Mouse (Mus musculus): ENCODE measurements around the gene Mpdu1. TPM values are rescaled to one million over a fixed set of nuclear protein-coding genes. Genes with fewer than 3 reads are reported as not detected.

Mpdu1 gene
- polyA plus RNA-seq, 1 experiment from 2014 or later, result 35.1 TPM

DNA sequence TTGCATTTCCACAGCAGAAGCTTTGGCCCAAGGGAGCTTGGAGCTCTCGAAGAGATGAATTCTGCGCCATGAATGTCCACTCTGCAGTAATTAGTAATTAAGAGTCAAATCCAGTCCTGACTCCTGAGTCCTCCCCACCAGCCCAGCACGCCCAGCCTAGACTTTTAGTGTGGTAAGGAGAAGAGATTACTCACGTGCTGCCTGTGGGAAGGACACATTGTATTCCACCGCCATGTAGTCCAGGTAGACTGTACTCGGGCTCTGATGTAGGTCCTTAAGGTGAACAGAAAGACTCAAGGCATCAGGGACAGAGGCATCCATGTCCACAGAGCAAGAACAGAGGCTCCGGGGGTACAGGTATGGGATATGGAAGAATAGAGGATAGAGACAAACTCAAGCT lies 2.4 kb upstream of the Mpdu1 start:
- no peak for ATAC-seq (replicated peaks; ENCODE audit: insufficient number of reproducible peaks, low FRiP score, low TSS enrichment)
- Histone ChIP-seq H3K36me3 (ENCODE audit: control insufficient read depth, insufficient read depth, low read length) (peaks cover 31% of the 10 kb centered on the region), H3K4me3 (ENCODE audit: low read depth, low read length) (no peak overlapping the region)

DNA sequence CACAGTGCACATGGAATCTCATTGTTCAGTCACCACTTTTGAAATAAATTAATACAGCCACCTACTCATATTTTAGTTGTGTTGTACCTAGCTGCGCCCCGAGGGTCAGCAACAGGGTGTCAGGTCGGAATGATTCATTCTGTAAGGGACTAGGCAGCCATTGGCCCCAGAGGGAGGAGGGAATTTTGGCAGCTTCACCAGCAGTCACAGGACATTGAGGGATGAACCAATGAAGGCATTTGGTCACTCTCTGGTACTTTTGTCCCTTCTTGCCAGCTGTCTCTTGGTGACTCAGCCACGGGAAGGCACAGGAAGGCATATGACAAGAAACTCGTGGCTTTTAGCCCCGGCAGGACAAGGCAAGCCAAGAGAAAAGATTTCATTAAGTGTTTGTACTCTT lies 1.4 kb upstream of the Mpdu1 start:
- H3K27ac ChIP-seq (ENCODE audit: low read depth, low read length), result no peak overlapping the region; the same call in 1 of the 2 replicates

More for the DNA sequence above, 2.4 kb upstream of the Mpdu1 start:
- Histone ChIP-seq H3K4me1 (ENCODE audit: control insufficient read depth, insufficient read depth, low read length) (peaks cover 20% of the 10 kb centered on the region), H3K4me2 (no peak overlapping the region), H3K9ac (ENCODE audit: low read depth, low read length) (no peak overlapping the region), H3K27me3 (ENCODE audit: control insufficient read depth, insufficient read depth, low read length) (no peaks in the 10 kb centered on the region), H3K27ac (ENCODE audit: low read depth, low read length) (no peak overlapping the region; the same call in 1 of the 2 replicates), H3K9me3 (replicated peaks; ENCODE audit: control insufficient read depth, low read length) (no peaks in the 10 kb centered on the region)
- 91% methylated on average over 7 of the region's 7 CpGs for WGBS (ENCODE audit: insufficient replicate concordance)

DNA sequence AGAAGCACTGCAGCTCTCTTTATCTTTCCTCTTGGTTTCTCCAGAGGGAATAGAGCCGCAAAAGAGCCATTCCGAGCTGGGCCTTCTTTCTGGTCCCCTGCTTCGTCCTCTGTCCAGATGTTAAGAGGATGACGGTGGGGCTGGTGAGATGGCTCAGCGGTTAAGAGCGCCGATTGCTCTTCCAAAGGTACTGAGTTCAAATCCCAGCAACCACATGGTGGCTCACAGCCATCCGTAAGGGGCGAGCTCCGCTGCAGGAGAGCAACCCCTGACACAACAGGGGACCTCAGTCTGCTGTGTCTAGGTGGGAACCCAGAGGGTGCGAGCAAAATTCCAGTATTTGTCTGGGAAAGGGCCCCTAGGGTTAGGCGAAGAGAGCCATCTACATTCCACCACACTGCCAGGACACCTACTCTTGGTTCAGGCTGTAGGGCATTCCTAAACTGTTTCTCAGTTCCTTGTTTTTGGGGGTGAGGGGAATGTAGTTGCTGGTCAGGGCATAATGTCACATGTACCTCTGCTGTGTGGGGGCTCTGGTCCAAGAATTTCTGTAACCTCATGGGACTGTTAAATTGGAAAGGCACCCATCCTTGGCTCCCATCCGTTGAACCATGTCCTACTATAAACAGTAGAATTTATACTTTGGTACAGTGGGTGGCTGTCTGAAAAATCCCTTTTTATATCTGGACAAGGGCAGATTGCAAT lies 677 bp upstream of the Mpdu1 start:
- Histone ChIP-seq H3K4me2 (peak overlapping the region; percentile 76), H3K27ac (ENCODE audit: low read depth, low read length) (peak overlapping the region; percentile 97), H3K36me3 (ENCODE audit: control insufficient read depth, insufficient read depth, low read length) (peaks cover 21% of the 10 kb centered on the region), H3K9me3 (replicated peaks; ENCODE audit: control insufficient read depth, low read length) (no peaks in the 10 kb centered on the region), H3K4me3 (ENCODE audit: low read depth, low read length) (peak overlapping the region; percentile 56), H3K27me3 (ENCODE audit: control insufficient read depth, insufficient read depth, low read length) (no peaks in the 10 kb centered on the region), H3K4me1 (ENCODE audit: control insufficient read depth, insufficient read depth, low read length) (peaks cover 20% of the 10 kb centered on the region), H3K9ac (ENCODE audit: low read depth, low read length) (peak overlapping the region; percentile 81)
- ATAC-seq (replicated peaks; ENCODE audit: insufficient number of reproducible peaks, low FRiP score, low TSS enrichment), result no peak
- 63% methylated on average over 13 of the region's 13 CpGs for WGBS (ENCODE audit: insufficient replicate concordance)

More for the DNA sequence above, 1.4 kb upstream of the Mpdu1 start:
- Histone ChIP-seq H3K9me3 (replicated peaks; ENCODE audit: control insufficient read depth, low read length) (no peaks in the 10 kb centered on the region), H3K4me2 (peak overlapping the region; percentile 76; the same call in 1 of the 2 replicates), H3K4me1 (ENCODE audit: control insufficient read depth, insufficient read depth, low read length) (peaks cover 20% of the 10 kb centered on the region), H3K9ac (ENCODE audit: low read depth, low read length) (no peak overlapping the region), H3K27me3 (ENCODE audit: control insufficient read depth, insufficient read depth, low read length) (no peaks in the 10 kb centered on the region), H3K36me3 (ENCODE audit: control insufficient read depth, insufficient read depth, low read length) (peaks cover 21% of the 10 kb centered on the region), H3K4me3 (ENCODE audit: low read depth, low read length) (0 out of 2 replicates have a peak overlapping the region, but pooled peaks have one; percentile 12)
- 85% methylated on average over 6 of the region's 6 CpGs for WGBS (ENCODE audit: insufficient replicate concordance)
- ATAC-seq (replicated peaks; ENCODE audit: insufficient number of reproducible peaks, low FRiP score, low TSS enrichment), result no peak

DNA sequence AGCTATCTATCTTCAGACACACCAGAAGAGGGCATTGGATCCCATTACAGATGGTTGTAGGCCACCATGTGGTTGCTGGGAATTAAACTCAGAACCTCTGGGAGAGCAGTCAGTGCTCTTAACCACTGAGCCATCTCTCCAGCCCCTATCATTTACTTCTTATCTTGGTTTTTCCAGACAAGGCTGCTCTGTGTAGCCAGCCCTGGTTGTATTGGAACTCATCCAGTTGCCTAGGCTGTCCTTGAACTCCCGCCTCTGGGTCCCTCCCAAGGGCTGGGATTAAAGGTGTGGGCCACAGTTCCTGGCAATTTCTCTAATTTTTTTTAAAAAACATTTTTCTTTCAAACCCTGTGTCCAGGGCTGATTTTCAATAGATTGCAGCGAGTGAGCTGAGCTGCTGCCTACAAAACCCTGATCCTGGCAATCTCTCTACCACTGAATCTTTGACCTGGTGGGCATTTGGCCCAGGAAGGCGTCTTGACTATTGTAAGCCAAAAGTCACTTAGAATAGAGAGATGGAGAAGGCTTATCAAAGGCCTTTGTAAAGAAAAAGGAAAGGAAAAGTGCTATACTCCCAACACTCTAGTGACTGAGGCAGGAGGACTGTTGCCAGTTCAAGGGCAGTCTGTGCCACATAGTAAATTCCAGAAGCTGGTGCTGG lies 1.1 kb downstream of the Mpdu1 start:
- H3K9ac ChIP-seq (ENCODE audit: low read depth, low read length), result peak overlapping the region; percentile 81
- H3K36me3 ChIP-seq (ENCODE audit: control insufficient read depth, insufficient read depth, low read length), result peaks cover 25% of the 10 kb centered on the region
- H3K9me3 ChIP-seq (replicated peaks; ENCODE audit: control insufficient read depth, low read length), result no peaks in the 10 kb centered on the region
- WGBS (ENCODE audit: insufficient replicate concordance), result 69% methylated on average over 3 of the region's 3 CpGs
- H3K4me3 ChIP-seq (ENCODE audit: low read depth, low read length), result peak overlapping the region; percentile 56
- H3K27ac ChIP-seq (ENCODE audit: low read depth, low read length), result peak overlapping the region; percentile 97
- peaks cover 24% of the 10 kb centered on the region for H3K4me1 ChIP-seq (ENCODE audit: control insufficient read depth, insufficient read depth, low read length)
- peak overlapping the region; percentile 76 for H3K4me2 ChIP-seq
- no peak for ATAC-seq (replicated peaks; ENCODE audit: insufficient number of reproducible peaks, low FRiP score, low TSS enrichment)
- no peaks in the 10 kb centered on the region for H3K27me3 ChIP-seq (ENCODE audit: control insufficient read depth, insufficient read depth, low read length)

DNA sequence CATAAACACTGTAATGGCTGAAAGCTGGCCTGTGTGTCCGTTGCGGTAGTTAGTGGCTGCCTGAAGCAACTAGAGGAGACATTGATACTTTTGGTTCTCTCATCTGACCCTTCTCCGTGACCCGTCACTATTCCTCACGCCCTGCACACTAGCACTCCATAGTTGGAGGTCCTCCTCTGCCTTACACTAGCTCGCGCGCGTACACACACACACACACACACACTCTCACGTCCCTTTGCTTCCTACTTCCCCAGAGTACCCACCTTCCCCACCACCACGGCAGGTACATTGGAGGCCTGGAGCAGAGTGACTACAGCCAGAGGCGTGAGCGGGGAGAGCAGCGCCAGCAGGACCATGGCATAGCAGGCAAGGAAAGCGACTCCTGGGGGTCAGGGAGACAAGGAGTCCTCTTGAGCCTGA lies 5.0 kb downstream of the Mpdu1 start:
- no peak for ATAC-seq (replicated peaks; ENCODE audit: insufficient number of reproducible peaks, low FRiP score, low TSS enrichment)
- Histone ChIP-seq H3K27ac (ENCODE audit: low read depth, low read length) (no peak overlapping the region), H3K9me3 (replicated peaks; ENCODE audit: control insufficient read depth, low read length) (no peaks in the 10 kb centered on the region), H3K4me1 (ENCODE audit: control insufficient read depth, insufficient read depth, low read length) (peaks cover 30% of the 10 kb centered on the region), H3K4me3 (ENCODE audit: low read depth, low read length) (no peak overlapping the region), H3K36me3 (ENCODE audit: control insufficient read depth, insufficient read depth, low read length) (peaks cover 30% of the 10 kb centered on the region), H3K27me3 (ENCODE audit: control insufficient read depth, insufficient read depth, low read length) (no peaks in the 10 kb centered on the region), H3K4me2 (no peak overlapping the region), H3K9ac (ENCODE audit: low read depth, low read length) (no peak overlapping the region)
- 86% methylated on average over 15 of the region's 15 CpGs for WGBS (ENCODE audit: insufficient replicate concordance)

DNA sequence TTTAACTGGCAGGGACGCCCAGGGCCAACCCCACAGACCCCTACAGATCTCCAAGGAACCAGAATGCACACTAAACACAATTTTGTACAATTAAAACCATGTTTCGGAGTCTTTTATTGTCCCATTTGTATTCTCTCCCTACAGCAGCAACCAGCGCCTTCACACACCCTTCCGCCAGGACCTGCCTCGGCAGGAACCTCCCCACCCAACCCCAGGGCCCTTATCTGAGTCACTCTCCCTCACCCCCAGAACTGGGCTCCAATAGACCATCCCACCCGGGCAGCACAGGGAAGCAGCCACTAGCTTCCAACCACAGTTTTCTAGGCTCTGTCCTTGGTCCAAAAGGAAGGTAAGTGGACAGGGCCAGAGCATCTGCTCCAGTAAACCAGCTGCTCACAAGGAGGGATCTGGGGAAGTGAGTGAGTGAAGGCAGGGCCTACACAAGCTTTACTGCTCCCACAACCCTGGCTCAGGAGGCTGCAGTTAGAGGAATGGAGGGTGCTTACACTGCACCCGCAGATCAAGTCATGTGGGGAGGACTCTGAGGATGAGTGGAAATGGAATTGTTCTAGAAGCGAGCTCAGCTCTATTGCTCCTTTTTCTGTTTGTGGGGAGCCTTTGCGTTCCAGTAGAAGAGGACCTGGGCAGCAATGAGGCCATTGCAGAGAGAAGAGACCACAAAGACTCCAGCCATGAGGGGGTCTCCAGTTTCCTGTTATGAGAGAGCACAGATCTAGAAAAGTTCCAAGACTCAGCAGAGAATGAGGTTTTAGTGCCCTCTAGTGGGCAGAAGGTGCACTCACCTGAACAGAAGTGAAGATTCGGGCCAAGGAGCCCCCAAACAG lies 5.6 kb downstream of the Mpdu1 start:
- ATAC-seq (replicated peaks; ENCODE audit: insufficient number of reproducible peaks, low FRiP score, low TSS enrichment), result no peak
- Histone ChIP-seq H3K4me3 (ENCODE audit: low read depth, low read length) (no peak overlapping the region), H3K4me1 (ENCODE audit: control insufficient read depth, insufficient read depth, low read length) (peaks cover 30% of the 10 kb centered on the region), H3K9ac (ENCODE audit: low read depth, low read length) (0 out of 2 replicates have a peak overlapping the region, but pooled peaks have one; percentile 6), H3K27ac (ENCODE audit: low read depth, low read length) (no peak overlapping the region), H3K9me3 (replicated peaks; ENCODE audit: control insufficient read depth, low read length) (no peaks in the 10 kb centered on the region), H3K27me3 (ENCODE audit: control insufficient read depth, insufficient read depth, low read length) (no peaks in the 10 kb centered on the region), H3K36me3 (ENCODE audit: control insufficient read depth, insufficient read depth, low read length) (peaks cover 35% of the 10 kb centered on the region), H3K4me2 (no peak overlapping the region; the same call in 1 of the 2 replicates)
- WGBS (ENCODE audit: insufficient replicate concordance), result 63% methylated on average over 10 of the region's 10 CpGs

DNA sequence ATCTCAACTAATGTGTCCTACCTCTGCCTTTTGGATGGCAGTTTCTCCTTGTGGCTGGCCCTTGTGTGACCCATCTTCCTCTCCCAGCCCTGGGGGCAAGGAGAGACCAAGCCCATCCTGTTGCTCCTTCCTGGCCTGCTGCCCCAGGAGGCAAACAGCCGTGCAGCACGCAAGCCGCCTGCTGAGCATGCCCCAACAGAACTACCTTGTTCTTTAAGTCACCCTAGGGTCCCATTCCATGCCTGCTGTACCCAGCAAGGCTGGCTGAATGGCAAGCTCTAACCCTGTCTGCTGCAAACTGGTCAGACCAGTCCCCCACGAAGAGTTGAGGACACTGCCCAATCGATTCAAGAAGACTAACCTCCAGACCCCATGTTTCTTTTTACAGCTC lies 6.4 kb downstream of the Mpdu1 start:
- ATAC-seq (replicated peaks; ENCODE audit: insufficient number of reproducible peaks, low FRiP score, low TSS enrichment), result no peak
- Histone ChIP-seq H3K4me1 (ENCODE audit: control insufficient read depth, insufficient read depth, low read length) (peaks cover 25% of the 10 kb centered on the region), H3K27ac (ENCODE audit: low read depth, low read length) (no peak overlapping the region), H3K27me3 (ENCODE audit: control insufficient read depth, insufficient read depth, low read length) (no peaks in the 10 kb centered on the region), H3K9me3 (replicated peaks; ENCODE audit: control insufficient read depth, low read length) (no peaks in the 10 kb centered on the region), H3K9ac (ENCODE audit: low read depth, low read length) (no peak overlapping the region), H3K36me3 (ENCODE audit: control insufficient read depth, insufficient read depth, low read length) (peaks cover 42% of the 10 kb centered on the region), H3K4me3 (ENCODE audit: low read depth, low read length) (no peak overlapping the region), H3K4me2 (no peak overlapping the region)
- 74% methylated on average over 5 of the region's 5 CpGs for WGBS (ENCODE audit: insufficient replicate concordance)

Measured in heart, embryonic 11.5 days (tissue).